Mouse (Mus musculus) embryonic stem cell, embryonic (primary cell): ENCODE results near the gene Dnm2.

ENCODE experiments used
- CTCF ChIA-PET, 4 experiments: fragments of 300-600 bp in 2 of 4; fragments of 350-600 bp in 2 of 4; sonication (Branson Sonifier 250); formaldehyde crosslinking; loops; one replicate each; lab custom pipeline; 2022; ENCODE audit warnings: inconsistent platforms in 2 of 4; lab: Charles Lee
- POLR2A ChIA-PET, 4 experiments: fragments of 300-600 bp in 2 of 4; fragments of 350-600 bp in 2 of 4; sonication (Branson Sonifier 250); formaldehyde crosslinking; loops; one replicate each; lab custom pipeline; 2022; ENCODE audit warnings: antibody characterized with exemption in 4 of 4, inconsistent platforms in 1 of 4; lab: Charles Lee

The Dnm2 gene

DNA sequence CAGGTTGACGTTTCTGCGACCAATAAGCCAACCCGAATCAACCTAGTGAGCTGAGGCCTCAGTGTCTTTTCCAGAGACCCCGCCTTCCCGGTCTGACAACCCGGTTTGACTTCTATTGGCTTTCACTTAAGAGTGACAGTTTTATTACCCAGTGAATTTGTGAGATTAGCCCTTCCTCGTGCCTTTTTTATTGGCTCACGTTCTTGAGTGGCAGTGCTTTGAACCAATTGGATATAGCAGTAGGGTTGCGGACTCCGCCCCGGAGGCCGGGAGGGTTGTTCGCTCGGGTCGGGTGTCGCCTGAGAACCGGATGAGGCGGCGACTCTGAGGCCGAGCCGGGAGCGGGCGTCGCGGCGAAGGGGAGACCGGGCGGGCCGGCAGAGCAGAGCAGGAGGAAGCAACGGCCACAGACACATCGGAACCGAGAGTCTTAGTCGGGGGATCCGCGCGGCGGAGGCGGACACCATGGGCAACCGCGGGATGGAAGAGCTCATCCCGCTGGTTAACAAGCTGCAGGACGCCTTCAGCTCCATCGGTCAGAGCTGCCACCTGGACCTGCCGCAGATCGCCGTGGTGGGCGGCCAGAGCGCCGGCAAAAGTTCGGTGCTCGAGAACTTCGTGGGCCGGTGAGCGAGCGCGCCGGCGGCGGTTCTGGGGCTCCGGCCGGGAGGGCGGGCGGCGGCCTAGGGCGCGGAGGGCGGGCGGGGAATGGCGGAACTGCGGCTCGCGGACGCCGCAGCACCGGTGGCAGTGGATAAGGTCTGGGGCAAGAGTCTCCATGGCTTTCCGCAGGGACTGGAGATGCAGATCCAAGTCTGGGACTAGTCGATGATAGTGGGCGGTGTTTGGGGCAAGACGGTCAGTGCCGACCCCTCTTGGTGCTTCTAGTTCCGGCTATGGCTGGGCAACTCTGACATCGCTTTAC lies at the start of gene Dnm2:
TSS of gene Dnm2 (plus strand) at position 278 of the 925 bp plus-strand sequence.
- ChIA-PET CTCF (interaction anchor here in 3 of 4 experiments (0.7 to 1.5 kb wide), 7 partner anchors 9 to 298 kb away, joined by 3 to 5 read pairs (median 4); partner anchors contain the start of genes Ldlr (in 1 of the 3) and Qtrt1 (in 1 of the 3)), POLR2A (interaction anchor here in 3 of 4 experiments (0.5 to 3.2 kb wide), 46 partner anchors 8 to 609 kb away, joined by 3 to 24 read pairs (median 4); partner anchors contain the start of genes Qtrt1 (in 3 of the 3), Tmed1 (in 2 of the 3), Carm1 (in 1 of the 3) and Cdkn2d (in 1 of the 3))

DNA sequence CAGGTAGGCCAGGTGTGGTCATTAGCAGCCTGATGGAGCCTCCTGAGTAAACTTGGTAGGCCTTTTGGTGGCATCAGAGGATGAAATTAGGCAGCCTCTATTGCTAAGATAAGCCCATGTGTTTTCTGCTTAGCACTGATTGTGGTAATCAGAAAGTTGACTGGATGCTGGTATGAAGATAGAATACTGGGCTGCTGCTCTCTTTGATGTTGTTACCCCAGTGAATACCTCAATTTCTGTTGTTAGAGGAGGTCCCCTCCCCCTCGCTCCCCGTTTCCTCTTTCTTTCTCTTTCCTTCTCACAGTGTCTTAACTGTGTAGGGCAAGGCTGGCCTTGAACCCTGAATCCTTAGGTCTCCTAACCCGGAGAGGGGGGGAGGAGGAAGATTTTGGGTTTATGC lies 45.5 kb upstream of the Dnm2 start:
- ChIA-PET POLR2A (interaction anchor here in 2 of 4 experiments (0.9 to 13.1 kb wide), 8 partner anchors 6 to 33 kb away, joined by 3 to 118 read pairs (median 6); partner anchors contain the start of genes Ilf3 (in 1 of the 2) and Qtrt1 (in 1 of the 2)), CTCF (interaction anchor here in 2 of 4 experiments (1.0 to 2.8 kb wide), 2 partner anchors 10 to 13 kb away, joined by 3 to 10 read pairs; no protein-coding TSS in a partner anchor)

DNA sequence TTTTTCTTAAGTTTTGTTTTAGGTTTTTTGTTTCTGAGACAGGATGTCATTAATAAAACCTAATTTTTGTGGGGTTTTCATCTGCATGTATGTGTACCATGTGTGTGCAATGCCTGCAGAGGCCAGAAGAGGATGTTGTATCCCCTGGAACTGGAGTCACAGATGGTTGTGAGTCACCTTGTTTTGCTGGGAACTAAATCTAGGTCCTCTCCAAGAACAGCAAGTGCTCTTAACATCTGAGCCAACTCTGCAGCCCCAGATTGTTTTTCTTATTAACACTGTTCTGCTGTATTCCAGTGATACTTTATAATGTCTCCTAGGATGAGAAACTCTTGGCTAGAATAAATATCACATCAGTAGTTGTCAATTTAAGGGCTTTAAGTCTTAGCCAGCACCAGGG lies 43.8 kb upstream of the Dnm2 start:
- CTCF ChIA-PET, result interaction anchor here in 3 of 4 experiments (0.6 to 1.5 kb wide), 6 partner anchors 12 to 166 kb away, joined by 3 to 4 read pairs (median 3); partner anchors contain the start of gene Carm1 (in 1 of the 3)
- POLR2A ChIA-PET, result interaction anchor here in 2 of 4 experiments (0.9 to 13.1 kb wide), 16 partner anchors 9 to 575 kb away, joined by 3 to 118 read pairs (median 5); partner anchors contain the start of genes Ilf3 (in 2 of the 2) and Swsap1 (in 1 of the 2)

DNA sequence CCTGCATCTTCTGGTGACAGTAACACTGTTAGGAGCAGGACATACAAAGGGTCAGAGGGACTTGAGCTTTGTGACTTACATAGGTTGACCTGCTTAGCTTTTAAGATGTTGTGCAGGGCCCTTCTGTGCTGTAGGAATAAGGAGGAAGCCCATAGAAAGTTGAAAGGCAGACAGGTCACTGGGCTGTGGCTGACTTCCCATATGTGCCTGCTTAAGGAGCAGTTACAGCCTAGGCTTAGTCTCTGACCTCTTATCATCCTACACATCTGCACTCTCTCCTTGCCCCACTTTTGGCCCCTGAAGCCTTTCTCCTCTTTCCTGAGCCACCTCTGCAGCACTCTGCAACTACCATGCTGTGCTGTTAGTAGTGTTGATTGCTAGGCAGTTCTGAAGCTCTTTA lies 40.7 kb upstream of the Dnm2 start:
- CTCF ChIA-PET, result interaction anchor here (0.6 to 1.3 kb wide), 5 partner anchors 24 to 101 kb away, joined by 3 read pairs; no protein-coding TSS in a partner anchor

DNA sequence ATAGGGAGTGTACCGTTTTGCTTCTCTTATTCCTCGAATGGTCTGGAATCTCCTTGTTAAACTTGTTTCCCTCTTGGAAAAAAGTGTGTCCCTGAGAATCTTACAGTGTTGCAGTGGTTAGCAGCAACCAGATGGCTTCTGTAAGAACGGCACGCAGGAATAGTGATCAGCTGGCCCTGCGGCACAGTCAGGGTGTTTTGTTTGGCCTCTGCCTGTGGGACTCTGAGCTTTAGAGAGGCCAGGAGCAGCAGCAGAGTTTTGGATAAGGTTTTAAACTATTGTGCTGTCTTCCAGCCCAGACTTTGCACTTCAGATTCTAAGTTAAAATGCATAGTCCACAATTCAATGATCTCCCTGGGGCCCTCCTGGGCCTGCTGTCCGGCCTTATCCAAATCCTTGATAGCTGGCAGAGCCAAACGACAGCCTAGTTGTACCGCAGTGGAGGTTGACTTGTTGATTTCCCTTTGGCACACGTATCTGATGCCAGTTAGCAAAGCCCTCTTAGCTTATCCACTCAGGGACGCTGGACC lies 32.0 kb upstream of the Dnm2 start:
- ChIA-PET POLR2A (interaction anchor here in 3 of 4 experiments (0.6 to 8.1 kb wide), 16 partner anchors 8 to 87 kb away, joined by 3 to 118 read pairs (median 4); partner anchors contain the start of gene Qtrt1 (in 3 of the 3)), CTCF (interaction anchor here in 2 of 4 experiments (0.6 to 1.4 kb wide), 2 partner anchors 11 to 234 kb away, joined by 4 to 15 read pairs; no protein-coding TSS in a partner anchor)

More for the DNA sequence above, 40.7 kb upstream of the Dnm2 start:
- POLR2A ChIA-PET, result interaction anchor here (0.5 to 4.7 kb wide), 17 partner anchors 8 to 741 kb away, joined by 3 to 43 read pairs (median 4); partner anchors contain the start of genes Qtrt1 (in 1 of the 4) and Ubl5 (in 1 of the 4)

DNA sequence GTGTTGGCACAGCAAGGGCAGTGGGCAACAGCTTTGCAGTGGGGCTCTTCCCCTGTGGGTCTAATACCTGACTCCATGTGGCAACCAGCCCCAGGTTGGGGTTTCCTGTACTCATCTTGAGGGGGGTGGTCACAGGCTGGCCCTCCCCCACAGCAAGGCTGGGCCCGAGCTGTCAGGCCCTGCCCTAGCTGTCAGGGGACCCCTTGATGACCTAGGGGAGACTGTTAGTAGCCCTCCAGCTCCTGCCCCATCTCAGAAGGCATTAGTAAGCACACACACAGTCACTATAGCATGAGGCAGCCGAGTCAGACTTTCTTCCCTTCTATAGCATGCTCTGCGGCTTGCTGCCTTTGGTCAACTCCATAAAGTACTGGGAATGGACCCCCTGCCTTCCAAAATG lies 29.0 kb upstream of the Dnm2 start:
- CTCF ChIA-PET, result no interaction called here
- POLR2A ChIA-PET, result interaction anchor here in 1 of 4 experiments (0.8 to 8.1 kb wide), 6 partner anchors 9 to 38 kb away, joined by 3 to 118 read pairs (median 6); partner anchors contain the start of gene Qtrt1

DNA sequence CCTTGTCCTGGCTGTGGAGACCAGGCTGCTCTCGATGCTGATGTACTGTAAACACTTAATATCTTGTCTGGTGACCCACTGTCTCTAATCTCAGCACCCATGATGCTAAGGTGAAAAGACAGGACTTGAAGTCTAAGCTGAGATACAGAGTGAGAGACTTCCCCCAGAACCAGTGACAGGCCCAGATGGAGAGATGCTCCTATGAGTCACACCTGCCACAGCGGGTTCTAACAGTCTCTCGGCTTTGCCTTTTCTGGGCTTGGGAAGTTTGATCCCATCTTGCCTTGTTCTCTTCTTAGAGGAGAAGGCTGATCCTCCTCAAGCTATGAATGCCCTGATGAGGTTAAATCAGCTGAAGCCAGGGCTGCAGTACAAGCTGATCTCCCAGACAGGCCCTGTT lies 27.5 kb upstream of the Dnm2 start:
- CTCF ChIA-PET, result interaction anchor here in 1 of 4 experiments (0.6 kb wide), 1 partner anchor 31 kb away, joined by 3 read pairs; no protein-coding TSS in a partner anchor
- POLR2A ChIA-PET, result interaction anchor here in 1 of 4 experiments (0.7 to 5.8 kb wide), 6 partner anchors 10 to 29 kb away, joined by 3 to 19 read pairs (median 6); no protein-coding TSS in a partner anchor

DNA sequence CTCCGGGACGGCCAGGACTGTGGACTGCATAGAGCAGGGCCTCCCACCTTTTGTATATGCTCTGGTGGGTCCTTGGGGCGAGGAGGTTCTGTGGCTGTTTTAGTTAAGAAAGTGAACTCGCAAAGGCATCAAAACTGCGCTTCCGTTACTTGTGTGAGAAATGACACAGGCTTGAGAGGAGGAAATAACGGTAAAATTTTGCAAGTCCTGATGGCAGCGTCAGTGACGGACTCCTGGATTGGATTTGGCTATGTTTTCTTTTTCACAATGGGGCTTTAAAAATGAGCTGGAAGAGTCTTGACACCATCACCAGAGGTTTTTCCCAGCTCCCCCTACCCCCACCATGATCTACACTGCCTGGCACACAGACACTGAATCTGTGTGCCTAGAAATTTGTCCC lies 23.7 kb upstream of the Dnm2 start:
- ChIA-PET CTCF (no interaction called here), POLR2A (interaction anchor here in 3 of 4 experiments (0.5 to 3.6 kb wide), 10 partner anchors 8 to 316 kb away, joined by 3 to 20 read pairs (median 4); partner anchors contain the start of genes Qtrt1 (in 1 of the 3) and Tmed1 (in 1 of the 3))

DNA sequence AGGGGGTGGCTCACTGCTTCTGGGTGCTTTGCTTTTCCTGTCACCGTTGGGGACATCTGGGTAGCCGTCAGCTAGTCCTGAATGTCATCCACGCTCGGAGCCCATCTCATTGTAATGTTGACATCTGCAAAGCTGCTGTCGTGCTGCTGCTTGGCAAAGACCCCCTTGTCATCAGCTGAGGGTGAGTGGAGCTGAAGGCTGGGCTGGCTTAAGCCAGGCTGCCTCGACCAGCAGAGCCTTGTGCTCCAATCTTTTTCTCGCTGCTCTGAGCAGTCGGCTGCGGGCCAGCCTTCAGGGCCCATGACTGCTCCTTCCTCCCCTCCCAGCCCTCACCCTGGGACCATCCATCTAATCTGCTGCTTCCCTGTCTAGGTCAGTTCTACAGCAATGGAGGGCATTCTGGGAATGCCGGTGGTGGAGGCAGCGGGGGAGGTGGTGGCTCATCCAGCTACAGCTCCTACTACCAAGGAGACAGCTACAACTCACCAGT lies 21.9 kb upstream of the Dnm2 start:
- POLR2A ChIA-PET, result interaction anchor here in 3 of 4 experiments (0.6 to 3.7 kb wide), 15 partner anchors 9 to 183 kb away, joined by 3 to 20 read pairs (median 3); no protein-coding TSS in a partner anchor
- CTCF ChIA-PET, result interaction anchor here in 1 of 4 experiments (0.5 kb wide), 1 partner anchor 68 kb away, joined by 8 read pairs; no protein-coding TSS in a partner anchor

DNA sequence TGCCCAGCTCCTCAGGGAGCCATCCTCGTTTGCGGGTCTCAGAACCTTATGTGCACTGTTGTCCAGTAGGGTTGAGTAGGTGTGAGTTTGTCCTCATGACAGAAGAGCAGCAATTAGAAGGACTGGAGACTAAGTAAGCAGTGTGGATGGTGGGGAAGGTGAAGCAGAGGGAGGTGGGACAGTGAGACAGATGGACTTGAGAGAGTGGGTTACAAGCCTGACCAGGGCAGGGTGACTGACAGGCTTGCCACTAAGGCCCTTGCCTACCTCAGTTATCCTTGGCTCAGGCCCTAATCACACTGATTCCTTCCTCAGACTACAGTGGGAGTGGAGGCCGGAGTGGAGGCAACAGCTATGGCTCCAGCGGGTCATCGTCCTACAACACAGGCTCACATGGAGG lies 21.0 kb upstream of the Dnm2 start:
- ChIA-PET POLR2A (interaction anchor here in 3 of 4 experiments (0.9 to 3.7 kb wide), 13 partner anchors 8 to 183 kb away, joined by 3 to 20 read pairs (median 5); no protein-coding TSS in a partner anchor), CTCF (interaction anchor here in 3 of 4 experiments (0.5 to 1.1 kb wide), 6 partner anchors 27 to 143 kb away, joined by 3 to 8 read pairs (median 4); partner anchors contain the start of gene Carm1 (in 1 of the 3))

DNA sequence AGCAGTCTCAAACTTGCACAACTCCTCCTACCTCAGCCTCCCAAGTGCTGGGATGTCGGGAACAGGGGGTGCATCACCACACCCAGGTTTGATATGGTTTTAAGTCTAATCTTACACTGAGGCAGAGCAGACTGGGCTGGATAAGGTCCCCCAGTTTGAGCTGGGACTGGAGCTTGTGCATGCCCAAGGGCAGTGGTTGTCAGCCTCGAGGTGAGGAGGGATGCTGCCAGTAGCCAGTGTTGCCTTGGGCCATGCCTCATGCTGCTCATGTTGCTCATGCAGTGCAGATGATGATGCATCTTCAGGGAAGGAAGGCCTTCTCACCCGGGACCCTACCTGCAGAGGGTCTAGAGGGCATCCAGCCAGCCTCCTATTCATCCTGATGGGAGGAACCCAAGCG lies 19.2 kb upstream of the Dnm2 start:
- POLR2A ChIA-PET, result interaction anchor here in 2 of 4 experiments (1.1 to 3.7 kb wide), 7 partner anchors 8 to 182 kb away, joined by 3 to 13 read pairs (median 5); no protein-coding TSS in a partner anchor

DNA sequence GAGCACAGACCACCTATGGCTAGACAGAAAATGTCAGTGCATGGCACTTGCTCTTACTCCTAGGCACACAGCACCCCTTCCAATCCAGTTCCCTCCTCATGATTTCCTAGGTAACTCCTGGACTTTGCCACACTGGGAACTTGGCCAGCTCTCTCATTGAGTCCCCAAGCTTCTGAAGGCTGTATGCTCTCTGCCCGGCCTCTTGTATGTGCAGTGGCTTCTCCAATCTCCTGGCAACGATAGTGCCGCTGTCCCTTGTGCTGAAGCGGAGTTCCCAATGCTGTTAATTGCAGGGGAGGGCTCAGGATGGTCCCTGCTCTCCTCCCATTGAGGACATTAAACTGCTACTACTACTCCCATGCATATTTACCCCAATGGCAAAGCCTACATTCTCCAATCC lies 16.8 kb upstream of the Dnm2 start:
- ChIA-PET CTCF (interaction anchor here in 1 of 4 experiments (1.0 to 1.2 kb wide), 2 partner anchors 24 to 51 kb away, joined by 3 to 4 read pairs; no protein-coding TSS in a partner anchor), POLR2A (interaction anchor here in 2 of 4 experiments (0.9 to 2.6 kb wide), 9 partner anchors 10 to 117 kb away, joined by 3 to 9 read pairs (median 4); partner anchors contain the start of gene Cdkn2d (in 1 of the 2))

More for the DNA sequence above, 19.2 kb upstream of the Dnm2 start:
- CTCF ChIA-PET, result no interaction called here

DNA sequence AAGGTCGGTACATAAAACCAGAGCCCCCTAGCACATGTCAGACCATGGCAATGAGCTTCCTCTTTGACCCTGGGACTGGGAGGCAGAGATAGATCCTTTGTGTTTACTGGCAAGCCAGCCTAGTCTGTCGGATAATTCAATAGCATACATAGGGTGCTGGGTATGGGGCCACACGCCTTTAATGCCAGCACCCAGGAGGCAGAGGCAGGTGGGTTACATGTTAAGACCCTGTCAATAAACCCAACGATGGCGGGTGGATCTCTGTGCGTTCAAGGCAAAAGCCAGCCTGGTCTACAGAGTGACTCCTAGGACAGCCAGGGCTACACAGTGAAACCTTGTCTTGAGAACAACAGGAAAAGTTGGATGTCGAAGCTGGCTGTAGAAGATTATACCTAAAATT lies 16.1 kb upstream of the Dnm2 start:
- CTCF ChIA-PET, result interaction anchor here in 2 of 4 experiments (0.6 to 2.0 kb wide), 6 partner anchors 36 to 188 kb away, joined by 3 to 17 read pairs (median 8); no protein-coding TSS in a partner anchor
- POLR2A ChIA-PET, result interaction anchor here in 2 of 4 experiments (1.0 to 2.5 kb wide), 16 partner anchors 11 to 188 kb away, joined by 3 to 19 read pairs (median 4); partner anchors contain the start of genes Cdkn2d (in 1 of the 2) and Dnm2 (in 1 of the 2)

DNA sequence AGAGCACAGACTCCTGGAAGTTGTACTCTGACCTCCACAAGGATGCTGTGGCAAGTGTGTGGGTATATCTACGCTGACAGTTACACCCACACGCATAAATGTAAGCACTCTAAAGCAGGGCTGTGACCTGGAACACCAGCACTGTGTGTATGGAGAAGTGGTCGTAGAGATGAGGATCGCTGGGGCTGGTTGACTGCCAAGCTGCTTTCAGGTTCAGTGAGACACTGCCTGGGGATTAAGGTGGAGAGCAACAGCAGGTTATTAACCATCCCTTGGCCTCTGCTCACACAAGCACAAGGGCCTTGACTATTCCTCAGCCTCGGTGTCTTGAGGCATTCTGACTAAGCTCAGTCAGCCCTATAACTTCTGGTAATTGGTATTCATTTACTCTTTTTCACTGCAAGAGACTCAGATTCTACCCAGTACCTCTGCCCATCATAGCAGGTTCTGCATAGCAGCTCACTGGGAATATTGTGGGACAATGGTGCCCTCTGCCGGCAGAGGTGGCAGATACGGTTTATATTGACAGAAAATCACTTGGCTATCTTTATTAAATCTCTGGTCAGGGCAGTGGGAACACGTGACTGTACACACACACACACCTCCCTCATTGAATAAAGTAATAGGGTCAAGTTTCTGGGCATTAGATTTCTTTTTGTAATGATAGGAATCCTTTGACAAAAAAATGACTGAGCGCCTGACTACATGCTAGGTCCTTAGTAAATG lies 15.0 kb upstream of the Dnm2 start:
- CTCF ChIA-PET, result interaction anchor here (0.5 to 2.0 kb wide), 32 partner anchors 9 to 492 kb away, joined by 3 to 17 read pairs (median 3); partner anchors contain the start of gene Dnm2 (in 1 of the 4)

DNA sequence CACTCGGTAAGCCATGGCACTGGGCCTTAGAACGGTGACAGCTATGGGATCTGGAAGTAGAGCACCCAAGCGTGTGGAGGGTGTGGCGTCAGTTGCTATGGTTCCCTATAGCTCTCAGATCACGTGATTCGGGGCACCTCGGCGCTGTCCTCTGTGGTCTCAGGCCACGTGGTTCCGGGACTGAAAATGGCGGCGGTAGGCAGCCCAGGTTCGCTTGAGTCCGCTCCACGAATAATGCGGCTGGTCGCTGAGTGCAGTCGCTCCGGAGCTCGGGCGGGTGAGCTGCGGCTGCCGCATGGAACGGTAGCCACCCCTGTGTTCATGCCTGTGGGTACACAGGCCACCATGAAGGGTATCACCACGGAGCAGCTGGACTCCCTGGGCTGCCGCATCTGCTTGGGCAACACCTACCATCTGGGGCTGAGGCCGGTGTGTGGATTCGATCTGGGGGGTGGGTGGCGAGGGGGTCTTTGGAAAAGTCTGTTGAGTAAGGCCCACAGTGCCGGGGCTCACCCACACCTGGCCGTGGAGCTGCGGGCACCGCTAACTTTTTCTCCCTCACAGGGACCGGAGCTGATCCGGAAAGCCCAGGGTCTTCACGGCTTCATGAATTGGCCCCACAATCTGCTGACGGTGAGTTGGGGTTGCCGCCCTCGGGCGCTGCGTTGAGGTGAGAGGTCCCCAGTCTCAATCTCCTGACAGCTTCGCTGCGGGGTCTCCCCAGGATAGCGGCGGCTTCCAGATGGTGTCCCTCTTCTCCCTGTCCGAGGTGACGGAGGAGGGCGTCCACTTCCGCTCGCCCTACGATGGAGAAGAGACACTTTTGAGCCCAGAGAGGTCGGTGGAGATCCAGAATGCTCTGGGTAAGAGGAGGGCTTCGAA lies 12.8 kb upstream of the Dnm2 start, which contains the start of gene Qtrt1:
TSS of gene Qtrt1 (plus strand) at position 169 of the 882 bp plus-strand sequence.
- POLR2A ChIA-PET, result interaction anchor here (0.5 to 4.9 kb wide), 80 partner anchors 9 to 642 kb away, joined by 3 to 34 read pairs (median 4); partner anchors contain the start of genes Dnm2 (in 3 of the 4), Tmed1 (in 3 of the 4), Cdkn2d (in 2 of the 4) and Atg4d (in 1 of the 4)
- CTCF ChIA-PET, result interaction anchor here in 2 of 4 experiments (0.6 to 1.5 kb wide), 15 partner anchors 8 to 250 kb away, joined by 3 to 12 read pairs (median 5); partner anchors contain the start of gene Dnm2 (in 1 of the 2)

More for the DNA sequence above, 15.0 kb upstream of the Dnm2 start:
- POLR2A ChIA-PET, result interaction anchor here in 3 of 4 experiments (0.6 to 2.5 kb wide), 26 partner anchors 10 to 278 kb away, joined by 3 to 19 read pairs (median 4); partner anchors contain the start of genes Cdkn2d (in 2 of the 3), Dnm2 (in 1 of the 3), Tmed1 (in 1 of the 3) and Tyk2 (in 1 of the 3)
